Mouse (Mus musculus) forebrain, embryonic 12.5 days (tissue): Measurements from ENCODE around the gene Dlat. TPM values are rescaled to one million over a fixed set of nuclear protein-coding genes. Genes with fewer than 3 reads are reported as not detected.
A peak's percentile ranks its signal among the peaks of the same experiment; 100 is the strongest.
"Not testable (repeated sequence)": the region's sequence is repeated elsewhere in the genome, so short reads cannot be mapped to it uniquely, and the experiment has no call there.

ENCODE experiments used
- ATAC-seq: fragments of 200-750 bp; cut with Nextera tagmentation; 2 replicates; pipeline ENCODE4 v1.8.0; 2017; ENCODE audit warnings: moderate TSS enrichment; ENCODE audit not compliant: low FRiP score
- H3K27ac ChIP-seq: fragments of 300-500 bp; sonication (generic); 2 replicates; pipeline ENCODE4 v1.5.1; 2016; ENCODE audit warnings: mild to moderate bottlenecking
- H3K27me3 ChIP-seq: fragments of 300-500 bp; sonication (generic); 2 replicates; pipeline ENCODE4 v1.6.1; 2016; ENCODE audit warnings: mild to moderate bottlenecking
- H3K36me3 ChIP-seq: fragments of 300-500 bp; sonication (generic); replicated peaks from 2 replicates; pipeline ENCODE4 v1.6.1; 2016; ENCODE audit warnings: mild to moderate bottlenecking
- H3K4me1 ChIP-seq: fragments of 300-500 bp; sonication (generic); 2 replicates; pipeline ENCODE4 v1.6.1; 2016
- H3K4me2 ChIP-seq: fragments of 300-500 bp; sonication (generic); 2 replicates; pipeline ENCODE4 v1.6.1; 2016; ENCODE audit warnings: mild to moderate bottlenecking, moderate library complexity
- H3K4me3 ChIP-seq: fragments of 300-500 bp; sonication (generic); replicated peaks from 2 replicates; pipeline ENCODE4 v1.5.1; 2016; ENCODE audit warnings: mild to moderate bottlenecking
- H3K9ac ChIP-seq: fragments of 300-500 bp; sonication (generic); 2 replicates; pipeline ENCODE4 v1.6.1; 2016; ENCODE audit warnings: mild to moderate bottlenecking
- H3K9me3 ChIP-seq: fragments of 300-500 bp; sonication (generic); 2 replicates; pipeline ENCODE4 v1.6.1; 2016
- WGBS: fragments of 180-500 bp; shearing (Covaris S2); methylation state at CpG from one replicate; pipeline ENCODE4 v1.1.7; 2016; 5-methylcytosine and 5-hydroxymethylcytosine counted together
- polyA plus RNA-seq: library from polyadenylated mRNA; unstranded; fragments of >200 nt; fragmentation: Nextera tagmentation; extraction: Ambion mirVana; gene quantifications from 2 replicates; pipeline ENCODE4 v1.2.1, GENCODE M21; 2016

The Dlat gene
- polyA plus RNA-seq, 1 experiment from 2014 or later = 48.3 TPM

DNA sequence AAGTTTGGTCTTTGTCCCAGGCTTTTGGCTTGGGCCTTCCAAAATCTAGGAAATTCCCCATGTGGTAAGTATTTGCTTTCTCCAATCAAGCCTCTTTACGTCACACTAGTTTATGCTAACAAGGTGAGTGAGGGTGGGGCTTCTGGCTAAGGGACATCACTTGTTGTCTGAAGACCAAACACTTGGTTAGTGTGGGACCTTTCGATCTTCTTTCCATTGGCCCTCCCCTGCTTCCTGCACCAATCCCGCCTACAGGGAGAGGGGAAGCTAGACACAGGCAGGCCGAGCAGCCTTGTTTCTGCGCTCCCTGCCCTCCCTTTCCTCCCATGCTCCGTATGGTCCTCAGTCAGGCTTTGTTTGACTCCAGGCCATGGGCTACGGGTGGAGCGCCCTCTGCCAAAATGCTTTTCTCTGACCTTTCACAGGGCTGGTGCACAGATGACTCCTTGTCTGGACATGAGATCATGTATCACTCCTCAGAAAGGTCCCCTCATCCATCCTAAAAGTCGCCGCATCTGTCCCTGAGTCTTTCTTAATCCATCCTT, 12.7 kb downstream of the Dlat start:
- no peak for ATAC-seq
- Histone ChIP-seq H3K4me3 (no peak overlapping the region), H3K9me3 (no peaks in the 10 kb centered on the region), H3K9ac (no peak overlapping the region), H3K4me1 (no peaks in the 10 kb centered on the region), H3K4me2 (no peak overlapping the region), H3K27me3 (no peaks in the 10 kb centered on the region), H3K36me3 (peaks cover 92% of the 10 kb centered on the region), H3K27ac (no peak overlapping the region)
- WGBS = 81% methylated on average over 10 of the region's 10 CpGs

DNA sequence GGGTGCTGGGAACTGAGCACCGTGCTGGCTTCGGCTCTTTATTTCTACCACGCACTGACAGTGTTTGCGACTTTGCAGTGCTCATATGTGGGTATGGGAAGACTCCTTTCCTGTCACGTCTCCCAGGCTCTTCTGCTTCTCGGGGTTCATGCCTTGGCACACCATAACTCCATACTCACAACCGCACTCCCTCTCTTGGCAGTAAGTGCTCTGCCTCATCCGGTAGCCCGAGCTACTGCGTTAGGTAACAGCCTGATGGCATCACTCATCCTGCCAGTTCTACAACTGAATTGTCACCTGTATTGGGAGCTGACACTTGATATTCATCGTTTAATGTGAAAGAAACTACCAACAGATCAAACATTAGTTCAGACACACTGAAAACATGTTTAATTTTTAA, 25.3 kb downstream of the Dlat start:
- no peak overlapping the region for H3K4me3 ChIP-seq
- no peak overlapping the region for H3K27ac ChIP-seq
- peaks cover 54% of the 10 kb centered on the region for H3K36me3 ChIP-seq
- H3K4me2 ChIP-seq = no peak overlapping the region
- 94% methylated on average over 11 of the region's 11 CpGs for WGBS
- H3K4me1 ChIP-seq = no peaks in the 10 kb centered on the region
- no peak overlapping the region for H3K9ac ChIP-seq
- no peaks in the 10 kb centered on the region for H3K9me3 ChIP-seq
- H3K27me3 ChIP-seq = no peaks in the 10 kb centered on the region
- ATAC-seq = no peak

DNA sequence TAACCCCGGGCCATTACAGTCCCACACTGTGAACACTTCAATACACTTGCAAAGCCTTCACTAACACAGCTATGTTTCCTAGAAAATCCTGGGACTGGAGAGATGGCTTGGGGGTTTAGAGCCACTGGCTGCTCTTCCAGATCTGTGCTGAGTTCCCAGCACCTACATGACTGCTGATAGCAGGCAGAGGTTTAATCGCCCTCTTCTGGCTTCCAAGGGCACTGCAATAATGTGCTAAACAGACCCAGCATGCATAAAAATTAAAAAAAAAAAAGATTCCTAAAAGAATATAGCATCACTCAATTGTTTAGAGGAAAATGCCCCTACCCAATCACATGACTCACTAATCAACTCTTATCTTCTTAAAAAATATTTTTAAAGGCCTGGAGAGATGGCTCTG, 26.5 kb downstream of the Dlat start:
- Histone ChIP-seq H3K36me3 (peaks cover 43% of the 10 kb centered on the region), H3K9ac (no peak overlapping the region), H3K9me3 (no peaks in the 10 kb centered on the region), H3K27me3 (no peaks in the 10 kb centered on the region), H3K27ac (no peak overlapping the region), H3K4me2 (no peak overlapping the region), H3K4me1 (no peaks in the 10 kb centered on the region), H3K4me3 (no peak overlapping the region)
- 67% methylated on average over 2 of the region's 2 CpGs for WGBS
- ATAC-seq = no peak

DNA sequence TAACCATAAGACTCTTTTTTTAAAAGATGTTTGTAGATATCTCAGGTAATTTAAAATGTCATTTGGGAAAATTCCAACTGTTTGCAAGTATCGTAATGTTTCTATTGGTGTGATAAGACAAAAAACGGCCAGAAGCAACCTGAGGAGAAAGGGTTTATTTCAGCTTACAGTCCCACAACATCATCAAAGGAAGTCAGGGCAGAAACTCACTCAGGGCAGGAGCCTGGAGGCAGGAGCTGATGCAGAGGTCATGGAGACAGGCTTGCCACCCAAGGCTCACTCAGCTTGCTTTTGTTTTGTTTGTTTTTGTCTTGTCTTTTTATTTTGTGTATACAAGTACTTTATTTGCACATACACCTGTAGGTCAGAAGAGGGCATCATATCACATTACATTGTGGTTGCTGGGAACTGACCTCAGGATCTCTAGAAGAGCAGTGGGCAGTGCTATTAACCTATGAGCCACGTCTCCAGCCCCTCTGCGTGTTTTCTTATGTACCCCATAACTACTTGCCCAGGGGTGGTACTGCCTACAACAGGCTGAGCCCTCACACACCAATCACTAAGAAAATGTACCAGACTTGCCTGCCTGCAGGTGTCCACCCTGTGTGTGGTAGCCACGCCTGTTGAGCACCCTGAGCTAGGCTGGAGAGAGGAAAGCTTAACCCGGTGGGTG, 27.4 kb downstream of the Dlat start:
- H3K36me3 ChIP-seq = peaks cover 36% of the 10 kb centered on the region
- WGBS = 92% methylated on average over 6 of the region's 6 CpGs

DNA sequence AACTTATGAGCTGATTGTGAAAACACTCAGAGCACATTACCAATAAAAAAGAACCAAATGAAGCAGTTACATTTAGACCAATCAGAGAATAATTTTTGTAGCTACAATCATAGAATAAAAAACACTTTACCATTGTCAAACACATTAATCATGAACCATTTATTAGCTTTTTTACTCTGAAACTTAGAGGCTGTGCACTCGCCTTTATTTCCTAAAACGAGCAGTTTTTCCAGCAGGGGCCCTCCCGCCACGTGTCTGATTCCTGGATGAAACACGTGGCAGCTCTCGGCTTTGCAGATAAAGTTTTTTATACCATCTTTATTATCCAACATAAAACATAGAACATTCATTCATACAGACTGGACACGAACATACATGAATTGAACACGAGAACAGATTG, 28.7 kb downstream of the Dlat start:
- not testable (repeated sequence) for H3K9me3 ChIP-seq, ATAC-seq, H3K9ac ChIP-seq, H3K4me1 ChIP-seq, H3K4me3 ChIP-seq, H3K4me2 ChIP-seq, H3K27me3 ChIP-seq, H3K27ac ChIP-seq
- H3K36me3 ChIP-seq = peaks cover 25% of the 10 kb centered on the region
- 90% methylated on average over 6 of the region's 8 CpGs for WGBS

More for the DNA sequence above, 27.4 kb downstream of the Dlat start:
- Histone ChIP-seq H3K9me3 (no peaks in the 10 kb centered on the region), H3K4me2 (no peak overlapping the region), H3K27ac (no peak overlapping the region), H3K27me3 (no peaks in the 10 kb centered on the region), H3K9ac (no peak overlapping the region), H3K4me1 (no peaks in the 10 kb centered on the region), H3K4me3 (no peak overlapping the region)
- no peak for ATAC-seq

DNA sequence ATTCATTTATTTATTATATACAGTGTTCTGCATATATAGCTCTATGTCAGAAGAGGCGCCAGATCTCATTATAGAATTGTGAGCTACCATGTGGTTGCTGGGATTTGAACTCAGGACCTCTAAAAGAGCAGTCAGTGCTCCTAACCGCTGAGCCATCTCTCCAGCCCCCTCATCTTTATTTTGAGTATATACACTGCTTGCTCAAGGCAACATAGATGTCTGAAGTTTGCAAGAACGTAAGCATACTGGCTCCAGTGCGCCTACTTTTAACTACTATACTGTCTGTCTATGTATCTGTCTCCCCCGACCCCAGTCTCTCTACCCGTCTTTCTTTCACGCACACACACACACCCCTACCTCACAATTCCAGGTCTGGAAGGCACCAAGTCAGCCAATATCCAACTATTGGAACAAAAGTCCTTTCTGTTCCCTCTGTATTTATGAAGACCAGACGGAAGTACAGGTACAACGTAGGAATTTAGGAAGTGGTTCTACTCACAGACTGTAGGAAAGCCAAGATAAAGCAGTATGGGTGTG, 41.7 kb downstream of the Dlat start:
- ATAC-seq = no peak
- Histone ChIP-seq H3K4me3 (peak overlapping the region; percentile 98), H3K27ac (no peak overlapping the region), H3K4me1 (peaks cover 14% of the 10 kb centered on the region), H3K36me3 (peaks cover 24% of the 10 kb centered on the region), H3K9me3 (no peaks in the 10 kb centered on the region), H3K27me3 (no peaks in the 10 kb centered on the region), H3K9ac (no peak overlapping the region; the same call in 1 of the 2 replicates), H3K4me2 (peak overlapping the region; percentile 76)
- WGBS = 67% methylated on average over 9 of the region's 9 CpGs

DNA sequence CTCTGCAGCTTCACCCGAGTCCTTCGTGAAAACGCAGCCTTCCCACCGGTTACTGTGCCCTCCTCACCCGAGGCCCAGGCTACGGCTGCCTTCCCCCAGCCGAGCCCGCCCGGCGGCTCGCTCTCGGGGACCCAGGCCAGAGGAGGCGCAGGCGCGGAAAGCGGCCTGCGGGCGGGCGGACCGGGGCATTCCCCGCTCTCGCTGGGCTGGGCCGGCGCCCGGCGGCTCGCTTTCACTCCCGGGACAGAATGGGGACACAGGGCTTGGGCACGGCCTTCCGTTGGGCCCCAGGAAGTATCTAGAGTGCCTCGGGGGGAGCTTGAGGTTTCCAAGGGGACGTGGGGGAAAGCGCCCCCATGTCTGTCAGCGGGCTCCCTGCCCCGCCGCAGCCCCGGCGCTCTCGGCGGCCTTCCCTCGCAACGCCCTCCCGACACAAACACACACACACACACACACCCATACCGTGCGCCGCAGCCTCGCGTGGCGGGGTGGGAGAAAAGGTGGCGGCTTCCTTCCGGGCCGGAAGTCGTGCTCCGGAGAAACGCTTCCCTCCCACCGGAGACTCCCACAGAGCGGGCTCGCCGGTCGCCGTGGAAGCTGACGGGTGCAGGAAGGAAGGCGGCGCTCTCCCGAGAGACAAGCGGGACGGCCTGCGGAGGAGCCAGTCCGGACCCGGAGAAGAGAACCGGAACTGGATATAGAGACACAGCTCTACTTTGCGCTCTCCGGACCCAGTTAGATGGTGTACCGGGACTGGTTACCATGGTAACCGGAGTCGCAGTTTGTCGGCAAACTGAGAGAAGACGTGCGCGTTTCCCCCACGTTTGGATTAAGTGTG, 42.6 kb downstream of the Dlat start, which contains the start of the genes Pih1d2 and Nkapd1:
Pih1d2 (plus strand) TSS at position 556 of the 838 bp plus-strand sequence.
Nkapd1 (minus strand) TSS at position 699 of the 838 bp plus-strand sequence.
- Histone ChIP-seq H3K9me3 (no peaks in the 10 kb centered on the region), H3K9ac (peak within 1 kb of the TSS; percentile 98), H3K27me3 (no peaks in the 10 kb centered on the region), H3K4me2 (peak within 1 kb of the TSS; percentile 76), H3K36me3 (peaks cover 33% of the 10 kb centered on the region), H3K4me1 (peaks cover 14% of the 10 kb centered on the region), H3K27ac (peak within 1 kb of the TSS; percentile 96), H3K4me3 (peak within 1 kb of the TSS; percentile 98)
- ATAC-seq = peak; percentile 92
- under 1% methylated on average over 70 of the region's 81 CpGs for WGBS

DNA sequence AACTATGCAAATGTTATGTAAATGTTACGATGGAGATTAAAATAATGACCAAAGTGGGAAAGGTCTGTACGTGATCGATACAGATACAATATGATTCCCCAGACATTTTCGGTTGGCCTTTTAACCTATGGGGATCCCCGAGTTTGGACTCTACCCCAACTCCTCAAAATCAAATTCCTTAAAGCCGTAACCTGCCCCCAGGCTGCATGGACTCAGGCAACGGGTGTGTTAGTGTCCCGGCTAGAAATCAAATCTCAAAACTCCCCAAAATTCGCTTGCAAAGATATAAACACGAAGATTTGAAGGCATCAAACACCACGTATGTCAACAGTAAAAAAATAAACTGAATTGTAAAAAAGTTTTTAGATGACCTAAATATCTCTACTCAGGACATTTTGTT, 43.4 kb downstream of the Dlat start:
- H3K4me2 ChIP-seq = peak overlapping the region; percentile 76
- peaks cover 14% of the 10 kb centered on the region for H3K4me1 ChIP-seq
- peaks cover 39% of the 10 kb centered on the region for H3K36me3 ChIP-seq
- H3K9ac ChIP-seq = peak overlapping the region; percentile 98
- no peaks in the 10 kb centered on the region for H3K9me3 ChIP-seq
- ATAC-seq = no peak
- H3K27ac ChIP-seq = no peak overlapping the region
- 47% methylated on average over 11 of the region's 11 CpGs for WGBS
- no peaks in the 10 kb centered on the region for H3K27me3 ChIP-seq
- peak overlapping the region; percentile 98 for H3K4me3 ChIP-seq

DNA sequence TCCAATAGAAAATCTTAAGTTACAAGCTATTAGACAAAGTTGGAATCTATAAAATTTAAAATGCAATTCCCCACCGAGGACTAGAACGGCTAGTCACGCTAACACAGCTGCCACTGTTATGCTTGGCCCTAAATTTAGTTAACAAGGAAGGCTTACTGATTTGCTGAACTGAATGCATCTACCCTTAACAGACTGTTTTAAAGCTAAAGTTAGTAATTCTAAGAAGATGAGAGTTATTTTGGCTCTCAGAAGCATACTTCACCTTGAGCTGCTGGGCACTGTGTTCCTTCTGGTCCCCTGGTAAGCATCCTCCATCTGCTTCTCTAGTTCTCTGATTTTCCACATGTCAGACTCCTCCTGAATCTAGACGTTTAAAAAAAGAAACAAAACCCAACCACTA, 47.5 kb downstream of the Dlat start:
- H3K36me3 ChIP-seq = peaks cover 75% of the 10 kb centered on the region
- WGBS = 92% methylated on average over 4 of the region's 4 CpGs
- H3K9ac ChIP-seq = no peak overlapping the region
- no peak for ATAC-seq
- no peak overlapping the region for H3K4me2 ChIP-seq
- H3K4me1 ChIP-seq = peaks cover 10% of the 10 kb centered on the region
- no peak overlapping the region for H3K4me3 ChIP-seq
- no peaks in the 10 kb centered on the region for H3K9me3 ChIP-seq
- H3K27ac ChIP-seq = no peak overlapping the region
- no peaks in the 10 kb centered on the region for H3K27me3 ChIP-seq

DNA sequence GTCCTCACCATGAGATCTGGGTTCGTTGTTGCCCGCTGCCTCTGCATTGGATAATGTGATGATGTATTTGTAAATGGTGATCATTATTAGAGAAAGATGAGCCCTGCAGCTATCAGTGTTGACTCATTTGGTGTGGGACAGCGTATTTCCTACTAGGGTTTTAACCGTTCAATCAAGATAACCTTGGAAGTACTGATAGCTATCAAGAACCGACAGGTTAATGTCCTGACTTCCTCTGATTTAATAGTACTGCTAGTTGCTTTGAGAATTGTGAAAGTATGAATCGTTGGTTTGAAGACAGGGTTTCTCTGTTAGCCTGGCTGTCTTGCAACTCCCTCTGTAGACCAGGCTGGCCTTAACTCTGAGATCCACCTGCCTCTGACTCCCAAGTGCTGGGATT, 55.2 kb downstream of the Dlat start:
- WGBS = 5% methylated on average over 6 of the region's 6 CpGs
- H3K4me1 ChIP-seq = peaks cover 25% of the 10 kb centered on the region
- no peaks in the 10 kb centered on the region for H3K9me3 ChIP-seq
- peaks cover 42% of the 10 kb centered on the region for H3K36me3 ChIP-seq
- peak overlapping the region; percentile 85 for H3K4me3 ChIP-seq
- H3K27me3 ChIP-seq = no peaks in the 10 kb centered on the region
- peak overlapping the region; percentile 86 for H3K9ac ChIP-seq
- H3K27ac ChIP-seq = peak overlapping the region; percentile 88
- H3K4me2 ChIP-seq = peak overlapping the region; percentile 93
- ATAC-seq = no peak

DNA sequence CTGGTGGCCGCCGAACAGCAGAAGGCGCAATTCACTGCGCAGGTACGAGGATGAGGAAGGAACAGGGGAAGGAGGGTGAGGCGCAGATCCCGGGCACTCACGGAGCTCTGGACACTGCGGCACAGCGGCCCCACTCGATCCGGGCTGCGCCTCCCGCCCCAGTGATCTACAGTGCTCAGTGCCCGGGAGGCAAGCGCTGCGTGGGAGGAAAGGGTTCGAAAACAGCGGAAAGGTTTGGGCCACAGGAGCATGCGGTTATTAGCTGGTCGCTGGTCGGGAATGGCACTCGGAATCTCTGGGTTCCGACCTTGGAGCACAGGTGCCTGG, 55.6 kb downstream of the Dlat start:
- peak overlapping the region; percentile 85 for H3K4me3 ChIP-seq
- no peaks in the 10 kb centered on the region for H3K27me3 ChIP-seq
- H3K4me1 ChIP-seq = peaks cover 25% of the 10 kb centered on the region
- peak overlapping the region; percentile 86 for H3K9ac ChIP-seq
- no peaks in the 10 kb centered on the region for H3K9me3 ChIP-seq
- peak overlapping the region; percentile 93 for H3K4me2 ChIP-seq
- H3K27ac ChIP-seq = peak overlapping the region; percentile 88
- 1% methylated on average over 24 of the region's 24 CpGs for WGBS
- peak; percentile 90 for ATAC-seq
- peaks cover 42% of the 10 kb centered on the region for H3K36me3 ChIP-seq
